Mouse (Mus musculus): Measurements from ENCODE around the gene Lsmem1.

- TF ChIP-seq GATA1 (IDR thresholded peaks at IDR 0.05; ENCODE audit: low read length) (no peak), TAL1 (IDR thresholded peaks at IDR 0.05; ENCODE audit: low read length) (no peak)
Observed at GRCm38 (mm10) chr12:40244926-40245325, 45.6 kb upstream of the Lsmem1 start.
